Mouse (Mus musculus): ENCODE measurements at regions not wholly inside any gene's neighbourhood (a gene's known extent, or its start where the extent isn't known, plus 50 kb on each side); places are given as distances from the start of the nearest gene placed in this dataset.
A peak's percentile ranks its signal among the peaks of the same experiment; 100 is the strongest.

DNA sequence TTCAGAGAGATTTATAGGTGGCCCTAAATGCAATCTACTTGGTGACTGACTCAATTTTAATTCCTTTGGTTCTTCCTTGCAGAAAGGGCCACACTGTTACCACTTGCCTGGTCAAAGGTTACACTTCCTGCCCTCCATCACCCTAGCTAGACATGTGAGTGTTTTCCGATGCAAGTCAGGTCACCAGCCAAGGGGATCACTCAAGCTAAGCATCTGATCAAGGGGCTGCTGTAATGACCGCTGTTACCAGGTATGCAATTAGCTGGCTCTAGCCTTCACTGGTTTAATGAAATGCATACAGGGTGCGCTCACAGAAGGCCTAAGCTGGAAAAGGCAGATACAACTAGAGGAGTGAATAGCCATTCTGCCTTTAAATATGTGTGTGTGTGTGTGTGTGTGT is 105.1 kb downstream of the Mtx2 start:
- DNase-seq (ENCODE audit: low read depth, low spot score), result peak; percentile 67

DNA sequence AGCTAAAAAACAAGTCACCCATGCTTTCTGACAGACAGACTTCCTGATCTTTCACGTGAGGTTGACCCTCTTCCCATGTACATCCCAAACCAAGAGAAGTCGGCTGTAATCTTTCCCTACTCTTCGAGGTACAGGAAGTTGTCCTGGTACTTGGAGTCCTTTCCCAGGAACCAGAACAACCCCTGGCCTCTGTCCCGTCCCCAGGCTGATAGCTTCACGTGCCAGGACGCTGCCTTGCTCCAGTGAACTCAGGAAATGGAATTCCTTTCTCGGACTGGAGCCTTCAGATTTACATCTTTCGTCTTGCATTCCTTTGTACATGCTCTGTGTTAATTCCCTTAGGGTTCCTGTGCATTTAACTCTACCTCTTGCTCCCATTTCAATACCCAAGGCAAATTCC is 107.6 kb downstream of the Mtx2 start:
- DNase-seq (ENCODE audit: low read depth, low spot score), result no peak

DNA sequence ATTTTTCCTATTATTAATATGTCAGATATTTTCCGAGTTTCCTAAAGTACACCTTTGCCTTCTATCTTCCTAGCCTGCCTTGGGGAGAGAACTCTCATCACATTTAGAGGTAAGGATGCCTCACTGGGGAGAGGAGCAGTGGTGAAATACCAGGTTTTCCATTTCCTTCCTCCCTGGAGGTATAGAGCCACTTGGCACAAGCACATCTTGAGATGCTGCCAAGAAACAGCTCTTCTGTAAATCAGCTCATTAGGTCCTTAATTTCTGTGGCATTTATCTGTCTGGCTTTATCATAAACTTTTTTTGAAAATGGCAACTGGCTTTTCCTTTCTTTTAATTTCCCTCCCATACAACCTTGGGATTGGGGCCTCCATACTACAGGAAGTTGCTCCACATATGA is 108.2 kb downstream of the Mtx2 start:
- DNase-seq (ENCODE audit: low read depth, low spot score), result no peak

DNA sequence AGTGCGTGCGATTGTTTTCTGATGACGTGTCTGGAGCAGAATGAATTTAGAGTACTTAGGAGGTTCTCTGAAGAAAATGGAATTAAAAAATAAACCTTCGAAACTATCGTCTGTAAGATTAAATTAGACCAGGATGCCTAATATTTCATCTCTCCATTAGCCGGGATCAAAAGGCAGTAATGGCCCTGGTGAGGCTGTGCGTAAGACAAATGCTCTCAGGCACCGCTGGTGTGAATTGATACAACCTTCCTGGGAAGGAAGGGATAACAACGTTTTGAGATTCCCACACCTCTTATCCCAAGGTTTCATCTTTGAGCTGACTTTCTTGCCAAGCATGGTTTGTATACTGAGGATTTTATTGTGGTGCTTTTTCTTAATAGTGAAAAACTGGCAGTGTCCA is 113.1 kb downstream of the Mtx2 start:
- no peak for DNase-seq (ENCODE audit: low read depth, low spot score)

DNA sequence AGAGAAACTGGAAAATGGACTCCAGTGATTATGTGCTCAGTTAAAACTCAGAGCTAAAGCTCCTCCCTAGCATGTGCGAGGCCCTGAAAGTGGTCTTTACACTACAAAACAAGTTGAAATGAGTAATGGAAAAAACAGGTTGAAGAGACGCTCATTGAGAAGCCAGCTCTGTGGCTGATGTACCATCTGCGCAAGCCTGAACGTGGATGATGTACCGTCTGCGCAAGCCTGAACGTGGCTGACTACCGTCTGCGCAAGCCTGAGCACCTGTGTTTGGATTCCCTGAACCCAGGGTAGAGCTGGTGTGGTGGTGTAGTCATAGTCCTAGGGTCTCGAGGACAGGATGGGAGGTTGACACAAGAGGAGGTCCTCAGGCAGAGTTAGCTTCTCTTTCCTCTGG is 116.4 kb downstream of the Mtx2 start:
- no peak for DNase-seq (ENCODE audit: low read depth, low spot score)

DNA sequence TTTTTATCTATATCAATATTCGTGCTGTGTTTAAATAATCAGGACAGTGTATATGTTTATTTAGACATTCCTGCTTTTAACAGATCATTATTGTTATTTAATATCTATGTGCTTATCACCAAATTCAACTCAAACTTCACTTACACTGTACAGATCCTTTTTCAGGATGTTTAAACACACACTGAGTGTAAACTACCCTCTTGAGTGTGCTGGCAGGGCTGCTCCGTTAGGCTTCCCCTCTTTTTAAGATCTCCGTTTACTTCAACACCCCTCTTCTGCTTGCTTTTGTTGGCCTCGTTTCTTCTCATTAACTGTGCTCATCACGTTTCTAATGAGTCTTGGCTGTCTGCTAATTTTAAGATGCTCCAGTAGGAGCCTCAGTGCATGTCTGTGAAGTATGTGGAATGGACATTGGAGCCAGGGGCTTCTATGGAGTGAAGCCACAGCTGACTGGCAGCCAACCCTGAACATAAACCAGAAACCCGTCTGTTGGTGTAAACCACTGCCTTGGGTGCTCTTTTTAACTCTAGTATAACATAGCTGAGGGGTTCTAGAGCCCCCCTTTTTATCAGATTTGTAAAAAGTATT is 117.1 kb downstream of the Mtx2 start:
- no peak for DNase-seq (ENCODE audit: low read depth, low spot score)

DNA sequence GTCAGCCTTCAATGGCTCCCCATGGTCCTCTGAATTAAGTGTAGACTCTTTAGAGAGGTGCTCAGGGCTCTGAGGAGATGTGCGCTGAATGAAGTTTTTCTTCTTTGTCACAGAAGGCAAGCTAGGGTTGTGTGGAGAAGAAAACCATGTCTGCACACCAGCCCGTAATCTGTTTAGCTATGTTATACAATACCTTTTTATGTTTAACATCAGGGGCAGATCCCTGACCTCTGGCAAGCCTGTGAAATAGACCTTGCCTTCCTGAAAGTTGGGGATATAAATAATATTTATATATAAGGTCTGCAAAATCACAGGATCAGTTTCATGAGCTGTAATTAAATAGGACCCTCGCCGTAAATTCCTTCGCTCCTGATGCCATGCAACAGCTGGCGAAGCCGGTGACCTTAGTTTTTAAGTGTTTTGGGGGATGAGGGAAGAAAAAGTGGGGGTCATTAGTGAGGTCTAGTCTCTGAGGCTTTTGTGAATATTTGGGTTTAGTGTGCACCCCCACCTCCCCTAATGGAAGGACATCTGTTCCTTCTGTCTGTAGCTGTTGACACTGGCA is 119.7 kb downstream of the Mtx2 start:
- peak; percentile 69 for DNase-seq (ENCODE audit: low read depth, low spot score)

DNA sequence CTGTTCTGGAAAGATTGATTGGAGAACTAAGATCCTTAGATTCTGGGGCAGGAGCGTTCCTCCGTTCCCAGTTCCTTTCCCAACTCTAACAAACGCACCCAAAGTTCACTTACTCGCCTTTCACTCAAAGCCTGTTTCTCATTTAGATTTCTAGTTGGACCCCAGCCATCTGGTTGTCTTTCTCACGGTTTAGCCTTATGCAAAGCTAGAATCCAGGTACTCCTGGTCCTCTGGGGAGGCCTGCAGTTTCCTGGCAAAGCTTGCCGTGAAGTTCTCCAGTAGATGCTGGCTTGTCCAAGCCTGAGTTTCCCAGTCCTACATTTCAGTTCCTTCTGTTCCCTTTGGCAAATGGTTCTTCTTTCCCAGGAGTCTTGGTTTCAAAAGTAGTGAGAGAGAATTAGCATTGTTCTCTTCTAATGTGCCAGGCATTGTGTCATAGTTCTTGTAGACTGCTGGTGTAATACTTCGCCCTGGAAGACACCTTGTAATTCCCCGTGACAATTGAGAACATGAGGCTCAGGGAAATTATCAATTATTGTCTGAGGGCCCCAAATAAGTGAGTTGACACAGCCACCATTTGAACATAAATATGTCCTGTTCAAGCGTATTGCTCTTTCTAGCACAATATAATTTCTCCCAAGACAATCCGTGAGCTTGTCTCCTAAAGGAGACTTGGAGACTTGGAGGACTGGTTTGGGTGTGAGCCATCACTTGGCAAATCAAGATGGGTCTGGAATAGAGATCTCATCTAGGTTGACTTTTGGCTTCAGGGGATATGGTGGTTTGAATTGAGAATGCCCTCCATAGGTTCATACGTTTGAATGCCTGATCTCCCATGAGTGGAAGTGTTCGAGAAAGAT is 126.0 kb downstream of the Mtx2 start:
- no peak for DNase-seq (ENCODE audit: low read depth, low spot score)

DNA sequence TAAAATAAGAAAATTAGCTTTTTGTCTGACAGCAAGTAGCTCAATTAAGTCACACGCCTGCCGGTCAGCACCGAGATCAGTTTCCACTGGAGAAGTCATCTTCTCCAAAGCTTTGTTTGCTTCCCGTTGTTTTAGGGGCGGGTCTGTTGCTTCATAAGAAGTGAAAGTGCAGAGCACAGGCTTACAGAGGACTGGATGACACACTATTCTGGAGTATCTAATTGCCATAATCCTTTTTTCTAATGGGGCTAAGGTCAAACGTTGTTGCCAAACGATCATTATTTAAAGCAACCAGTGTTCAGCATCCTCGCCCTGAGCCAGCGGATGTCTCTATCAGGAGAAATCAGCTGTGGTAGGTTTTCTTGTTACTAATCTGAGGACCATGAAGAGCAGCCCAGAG is 128.5 kb downstream of the Mtx2 start:
- no peak for DNase-seq (ENCODE audit: low read depth, low spot score)

DNA sequence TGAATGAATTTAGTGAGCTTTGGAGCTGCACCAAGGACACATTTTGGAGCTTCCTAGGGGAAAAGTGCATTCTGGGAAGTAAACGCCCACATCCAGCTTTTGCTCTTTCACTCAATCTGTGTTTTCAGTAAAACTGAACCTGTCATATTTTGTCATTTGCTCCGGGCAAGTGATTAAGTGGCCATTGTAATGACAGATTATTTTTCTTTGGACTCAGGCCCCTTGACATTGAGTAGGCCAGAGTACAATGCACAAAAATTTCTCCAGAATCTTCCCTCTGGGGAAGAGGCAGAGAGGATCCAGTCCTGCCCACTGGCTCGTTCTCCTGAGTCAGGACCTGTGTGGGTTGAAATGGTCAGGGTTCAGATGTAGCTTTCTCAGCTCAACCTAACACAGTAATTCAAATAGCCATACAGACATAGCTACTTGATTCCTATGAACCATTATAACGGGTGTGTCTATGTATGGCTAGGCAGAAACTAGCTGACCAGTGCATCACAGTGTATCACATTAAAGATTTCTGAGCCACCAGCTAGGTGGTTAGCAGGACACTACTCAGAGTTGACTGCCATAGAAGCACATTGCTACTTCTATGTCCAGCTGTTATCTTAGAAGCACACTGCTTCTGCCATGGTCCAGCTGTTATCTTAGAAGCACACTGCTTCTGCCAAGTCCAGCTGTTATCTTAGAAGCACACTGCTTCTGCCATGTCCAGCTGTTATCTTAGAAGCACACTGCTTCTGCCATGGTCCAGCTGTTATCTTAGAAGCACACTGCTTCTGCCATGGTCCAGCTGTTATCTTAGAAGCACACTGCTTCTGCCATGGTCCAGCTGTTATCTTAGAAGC is 129.9 kb downstream of the Mtx2 start:
- DNase-seq (ENCODE audit: low read depth, low spot score), result no peak

DNA sequence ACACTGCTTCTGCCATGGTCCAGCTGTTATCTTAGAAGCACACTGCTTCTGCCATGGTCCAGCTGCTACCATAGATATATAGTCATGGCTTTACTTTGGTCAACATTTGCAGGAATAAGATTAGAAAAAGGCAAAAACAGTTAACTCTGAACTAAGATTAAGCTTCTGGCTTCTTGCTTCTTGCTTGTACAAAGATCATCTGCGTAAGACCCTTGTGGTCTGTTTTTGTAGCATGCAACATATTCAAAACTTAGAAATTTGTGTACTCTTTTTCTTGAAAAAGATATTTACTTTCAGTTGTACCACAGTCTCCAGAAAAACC is 130.5 kb downstream of the Mtx2 start:
- no peak for DNase-seq (ENCODE audit: low read depth, low spot score)

DNA sequence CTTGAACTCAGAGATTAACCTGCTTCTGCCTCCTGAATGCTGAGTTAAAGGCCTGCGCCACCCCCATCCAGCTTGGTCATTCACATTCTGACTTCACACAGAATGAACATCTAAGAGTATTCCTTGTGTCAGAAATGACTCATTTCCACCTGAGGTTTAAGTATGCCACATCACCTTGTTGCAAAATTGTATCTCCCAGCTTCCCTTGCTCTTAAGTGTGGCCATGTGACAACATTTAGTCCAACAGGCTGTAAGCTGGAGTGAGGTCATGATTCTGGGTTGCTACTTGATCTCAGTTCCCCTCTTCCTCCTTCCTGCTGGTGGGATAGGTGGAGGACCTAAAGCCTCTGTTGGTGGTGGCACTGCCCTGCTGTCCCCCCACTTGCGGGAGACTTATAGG is 131.0 kb downstream of the Mtx2 start:
- no peak for DNase-seq (ENCODE audit: low read depth, low spot score)

DNA sequence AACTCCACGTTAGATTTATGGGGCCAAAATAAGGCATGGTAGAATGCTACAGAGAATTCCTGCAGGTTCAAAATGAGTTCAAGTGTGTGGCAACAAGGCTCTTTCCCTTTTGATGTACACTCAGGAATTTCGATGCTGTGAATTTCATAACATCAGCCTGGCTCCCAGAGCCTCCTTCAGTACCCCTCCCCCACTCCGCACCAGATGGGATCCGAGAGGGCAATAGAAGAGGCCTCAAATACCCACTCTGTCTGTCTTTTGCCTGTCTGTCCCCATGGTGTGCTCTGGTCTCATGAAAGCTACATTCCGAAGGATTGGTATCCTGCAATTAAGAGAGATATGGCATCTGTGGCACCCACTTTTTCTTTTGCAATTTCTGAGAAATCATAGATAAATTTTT is 134.3 kb downstream of the Mtx2 start:
- no peak for DNase-seq (ENCODE audit: low read depth, low spot score)

DNA sequence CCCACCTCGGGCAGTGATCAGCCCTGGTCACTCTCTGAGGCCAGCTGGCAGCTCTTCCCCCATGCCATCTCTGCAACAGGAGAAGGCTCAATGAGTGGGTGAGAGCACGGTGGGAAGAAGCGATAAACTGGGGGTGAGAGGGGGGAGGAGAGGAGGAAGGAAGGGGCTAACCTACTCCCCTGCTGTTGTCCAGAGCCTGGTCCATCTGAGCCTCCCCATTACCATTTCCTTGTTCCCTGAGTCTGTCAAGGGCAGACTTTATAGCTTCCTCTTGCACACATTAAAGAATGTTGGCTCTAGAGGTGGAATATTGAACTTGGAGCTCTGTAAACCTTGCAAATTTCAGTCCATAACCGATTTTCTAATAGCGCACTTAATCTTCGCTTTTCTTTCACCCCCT is 136.8 kb downstream of the Mtx2 start:
- DNase-seq (ENCODE audit: low read depth, low spot score), result no peak

DNA sequence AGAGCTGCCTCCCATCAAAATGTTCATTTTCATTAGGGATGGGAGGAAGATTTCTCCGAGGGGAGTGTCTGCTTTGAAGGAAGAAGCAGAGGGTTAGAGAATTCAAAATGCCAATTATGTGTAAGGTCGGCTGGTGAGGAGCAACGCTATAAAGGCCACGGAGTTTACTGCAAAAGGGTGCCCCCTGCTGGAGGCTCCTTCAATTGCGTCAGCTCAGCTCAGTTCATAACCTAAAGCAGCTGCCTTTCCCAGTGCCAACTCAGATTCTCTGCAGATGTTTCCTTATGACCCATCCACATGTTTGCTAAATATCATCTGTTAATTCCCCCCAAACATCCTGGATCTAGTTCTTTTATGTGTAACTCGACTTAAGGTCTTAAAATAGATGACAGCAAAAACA is 138.8 kb downstream of the Mtx2 start:
- peak; percentile 94 for DNase-seq (ENCODE audit: low read depth, low spot score)

DNA sequence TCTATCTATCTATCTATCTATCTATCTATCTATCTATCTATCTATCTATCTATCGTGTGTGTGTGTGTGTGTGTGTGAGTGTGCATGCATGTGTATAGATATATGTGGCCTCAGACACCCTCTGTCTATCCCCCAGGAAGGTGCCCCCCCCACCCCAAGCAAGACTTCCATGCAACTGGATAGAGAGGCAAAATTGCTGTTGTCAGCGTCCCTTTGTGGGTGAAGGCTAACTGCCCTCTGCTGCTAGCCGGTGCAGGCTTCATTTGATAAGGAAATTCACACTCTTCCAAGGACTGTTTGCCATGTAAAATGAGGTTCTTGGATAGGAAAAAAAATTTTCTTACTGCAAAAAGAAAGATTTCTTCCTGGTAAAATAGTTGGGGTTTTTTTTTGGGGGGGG is 139.4 kb downstream of the Mtx2 start:
- DNase-seq (ENCODE audit: low read depth, low spot score), result no peak

DNA sequence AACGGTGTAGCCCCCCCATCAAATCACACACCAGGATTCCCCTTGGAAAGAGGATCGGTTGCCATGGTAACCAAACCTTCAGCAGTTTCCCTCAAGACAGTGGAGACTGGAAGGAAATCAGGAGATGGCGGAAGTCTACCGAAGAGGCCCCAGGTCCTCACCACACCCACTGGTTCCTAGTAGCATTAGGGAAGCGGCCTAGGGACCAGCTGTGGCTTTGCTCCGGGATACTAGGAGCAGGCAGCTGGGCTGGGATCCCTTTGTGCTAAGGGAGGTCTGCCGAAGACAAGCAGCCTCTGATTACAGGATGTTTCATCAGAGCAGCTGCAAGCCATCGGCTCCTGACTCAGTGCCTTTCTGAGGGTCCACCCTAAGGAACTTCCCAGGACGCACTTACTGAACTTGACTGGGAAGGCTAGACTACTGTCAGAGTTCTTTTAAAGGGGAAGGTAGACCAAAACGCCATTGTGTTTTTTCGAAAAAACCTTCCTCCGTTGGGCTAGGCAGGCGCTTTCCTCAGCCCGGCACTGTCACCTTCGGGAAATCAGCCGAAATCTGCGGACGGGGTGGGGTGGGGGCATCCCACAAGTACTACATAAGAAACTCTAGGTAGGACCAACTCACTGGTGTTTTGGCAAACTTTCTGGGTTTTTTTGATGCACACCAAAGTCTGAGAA is 139.9 kb downstream of the Mtx2 start:
- DNase-seq (ENCODE audit: low read depth, low spot score), result no peak

DNA sequence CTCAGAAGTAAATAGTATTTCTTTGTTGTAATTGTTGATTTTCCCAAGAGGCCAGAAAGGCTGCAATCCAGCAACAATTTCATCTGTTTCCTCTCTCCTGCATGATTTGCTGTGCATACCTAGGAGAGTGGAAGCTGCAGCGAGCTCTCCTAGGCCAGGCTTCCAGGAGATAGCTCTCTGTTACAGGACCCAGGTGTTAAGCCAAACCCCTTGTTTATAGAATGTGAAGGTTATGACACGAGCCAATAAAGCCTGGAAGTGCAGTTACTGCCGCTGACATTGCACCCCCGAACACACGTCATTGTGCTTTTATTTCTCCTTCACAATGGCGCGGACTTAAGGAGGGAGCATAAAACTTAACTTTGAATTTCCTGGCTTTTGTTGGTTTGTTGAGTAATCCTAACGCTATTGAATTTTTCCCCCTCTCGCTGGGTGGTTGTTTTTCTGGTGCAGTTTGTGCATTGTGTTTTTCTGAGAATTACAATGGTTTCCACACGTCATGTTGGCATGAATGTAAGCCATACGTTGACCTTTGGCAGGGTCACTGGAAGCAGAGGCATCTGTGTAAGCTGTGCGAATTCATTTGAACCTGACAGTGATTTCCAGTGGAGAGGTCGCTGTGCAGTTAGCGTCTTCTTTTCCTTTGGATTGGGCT is 145.1 kb downstream of the Mtx2 start:
- peak; percentile 42 for DNase-seq (ENCODE audit: low read depth, low spot score)

DNA sequence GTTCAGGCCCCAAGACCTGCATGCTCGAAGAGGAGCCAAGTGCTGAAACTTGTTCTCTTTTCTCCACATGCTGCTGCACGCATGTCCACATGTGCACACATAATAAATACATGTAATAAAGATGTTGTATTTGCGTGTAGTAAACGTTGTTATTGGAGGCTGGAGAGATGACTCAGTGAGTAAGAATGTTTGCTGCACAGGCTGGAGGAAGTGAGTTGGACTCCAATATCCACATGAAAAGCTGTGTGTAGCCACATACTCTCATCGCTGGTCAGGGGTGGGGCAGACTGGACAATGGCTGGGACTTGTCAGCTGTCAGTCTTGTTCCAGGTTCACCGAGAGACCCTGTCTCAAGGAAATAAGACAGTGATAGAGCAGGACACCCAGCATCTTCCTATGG is 147.8 kb downstream of the Mtx2 start:
- no peak for DNase-seq (ENCODE audit: low read depth, low spot score)

DNA sequence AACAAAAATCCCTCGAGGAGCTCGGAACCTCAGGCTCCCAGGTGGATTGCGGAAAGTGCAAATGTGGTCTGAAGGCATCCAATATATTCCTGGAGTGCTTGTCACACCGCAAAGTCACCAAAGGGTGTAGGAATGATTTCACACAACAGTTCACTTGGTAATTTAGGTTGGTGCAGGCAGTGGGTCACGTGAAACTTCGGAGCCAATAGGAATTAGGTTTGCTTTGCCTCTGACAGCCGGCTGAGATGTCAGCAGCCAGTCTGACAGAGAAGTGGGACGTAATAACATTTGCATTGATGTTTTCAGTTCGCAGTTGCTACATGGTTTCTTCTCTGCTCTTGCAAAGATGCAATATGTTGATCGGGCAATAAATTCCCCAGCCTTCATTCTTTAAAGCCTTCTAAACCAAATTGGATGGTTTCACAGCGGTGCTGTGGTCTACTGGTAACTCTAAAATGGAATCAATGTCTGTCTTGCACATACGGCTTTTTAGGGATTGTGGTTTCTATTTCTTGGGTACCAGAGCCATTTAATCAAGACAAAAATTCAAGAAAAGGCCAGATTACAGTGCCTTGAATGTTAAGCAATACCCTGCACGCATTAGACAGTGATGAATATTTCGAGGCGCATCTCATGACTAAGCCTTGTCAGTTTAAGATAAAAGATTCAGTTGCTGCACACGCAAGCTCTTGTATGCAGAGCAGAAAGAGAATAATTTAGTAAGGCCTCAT is 149.2 kb downstream of the Mtx2 start:
- DNase-seq (ENCODE audit: low read depth, low spot score), result no peak

DNA sequence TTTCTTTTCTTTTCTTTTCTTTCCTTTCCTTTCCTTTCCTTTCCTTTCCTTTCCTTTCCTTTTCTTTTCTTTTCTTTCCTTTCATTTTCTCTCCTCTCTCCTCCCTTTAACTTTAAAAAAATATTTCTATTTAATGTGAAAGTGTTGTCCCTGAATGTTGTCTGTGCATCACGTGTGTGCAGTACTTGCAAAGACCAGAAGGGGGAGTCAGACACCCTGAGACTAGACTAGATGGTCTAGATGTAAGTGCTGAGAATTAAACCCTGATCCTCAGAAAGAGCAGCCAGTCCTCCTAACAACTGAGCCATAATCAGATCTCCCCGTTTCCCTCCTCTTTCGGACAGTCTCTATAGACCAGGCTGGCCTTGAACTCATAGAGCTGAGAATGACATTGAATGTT is 151.7 kb downstream of the Mtx2 start:
- DNase-seq (ENCODE audit: low read depth, low spot score), result no peak

Data from forelimb bud, embryonic 11.5 days (tissue).